Mouse (Mus musculus) natural killer cell, adult 2 months (primary cell): ENCODE data around the gene Rtn4ip1.
A peak's percentile ranks its signal among the peaks of the same experiment; 100 is the strongest.
"Not testable (repeated sequence)": the region's sequence is repeated elsewhere in the genome, so short reads cannot be mapped to it uniquely, and the experiment has no call there.

Experiments
- DNase-seq, 2 experiments: peaks; one replicate each; pipeline ENCODE4 v3.0.0; 2022; ENCODE audit warnings: low spot score in 2 of 2

The Rtn4ip1 gene

GRCm38 (mm10) chr10:43901578-43902194 lies at the start of gene Rtn4ip1, which contains the start of gene Qrsl1:
TSS of gene Rtn4ip1 (plus strand) at chr10:43901807.
TSS of gene Qrsl1 (minus strand) at chr10:43901745.
- DNase-seq: peak; percentile 89 to 92

GRCm38 (mm10) chr10:43851898-43852297 lies 49.7 kb upstream of the Rtn4ip1 start:
- no peak for DNase-seq

GRCm38 (mm10) chr10:43855916-43856315 lies 45.7 kb upstream of the Rtn4ip1 start:
- DNase-seq: no peak

DNA sequence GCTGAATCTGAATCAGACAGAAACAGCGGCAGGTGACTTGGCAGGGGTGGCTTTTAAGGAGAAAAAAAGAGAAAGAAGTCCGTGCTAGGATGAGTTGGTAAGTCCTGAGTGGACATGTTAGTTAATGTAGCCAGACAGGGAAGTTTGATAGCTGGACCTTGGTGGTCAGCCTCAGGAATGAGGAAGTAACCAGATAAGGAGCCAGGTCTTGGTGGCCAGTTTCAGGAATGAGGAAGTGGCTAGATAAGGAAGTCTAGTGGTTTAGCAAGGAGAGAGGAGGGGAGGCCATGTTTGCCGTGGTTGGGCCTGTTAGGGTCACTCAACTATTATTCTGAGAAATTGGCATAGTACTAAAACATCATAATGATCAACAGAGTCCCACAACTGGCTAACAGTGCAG lies 45.3 kb upstream of the Rtn4ip1 start:
- DNase-seq: peak in 1 of 2 experiments; percentile 1

DNA sequence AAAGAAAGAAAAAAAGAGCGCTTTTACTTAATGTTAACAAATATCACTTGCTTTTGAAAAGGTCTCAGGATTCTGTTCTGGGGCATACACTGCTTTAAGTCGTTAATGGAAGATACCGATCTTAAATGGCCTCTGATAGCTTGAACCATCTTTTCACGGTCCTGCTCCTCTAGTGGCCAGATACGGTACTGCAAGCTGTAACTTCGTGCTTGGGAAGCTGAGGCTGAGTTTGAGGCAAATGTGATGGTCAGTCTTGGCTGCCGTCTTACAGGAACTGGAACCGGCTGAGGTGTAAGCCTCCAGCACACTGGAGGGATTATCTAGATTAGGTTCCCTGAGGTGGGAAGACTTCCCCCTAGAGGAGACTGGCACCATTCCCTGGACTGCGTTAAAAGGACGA lies 30.9 kb upstream of the Rtn4ip1 start:
- peak in 1 of 2 experiments; percentile 35 for DNase-seq

GRCm38 (mm10) chr10:43871458-43871857 lies 30.1 kb upstream of the Rtn4ip1 start:
- no peak for DNase-seq

- no peak for DNase-seq
Measured at GRCm38 (mm10) chr10:43887676-43888075, 13.9 kb upstream of the Rtn4ip1 start.

- no peak for DNase-seq
Measured at GRCm38 (mm10) chr10:43888976-43889375, 12.6 kb upstream of the Rtn4ip1 start.

- no peak for DNase-seq
Measured at GRCm38 (mm10) chr10:43892971-43893370, 8.6 kb upstream of the Rtn4ip1 start.

- DNase-seq: no peak
Measured at GRCm38 (mm10) chr10:43896065-43896464, 5.5 kb upstream of the Rtn4ip1 start.

DNA sequence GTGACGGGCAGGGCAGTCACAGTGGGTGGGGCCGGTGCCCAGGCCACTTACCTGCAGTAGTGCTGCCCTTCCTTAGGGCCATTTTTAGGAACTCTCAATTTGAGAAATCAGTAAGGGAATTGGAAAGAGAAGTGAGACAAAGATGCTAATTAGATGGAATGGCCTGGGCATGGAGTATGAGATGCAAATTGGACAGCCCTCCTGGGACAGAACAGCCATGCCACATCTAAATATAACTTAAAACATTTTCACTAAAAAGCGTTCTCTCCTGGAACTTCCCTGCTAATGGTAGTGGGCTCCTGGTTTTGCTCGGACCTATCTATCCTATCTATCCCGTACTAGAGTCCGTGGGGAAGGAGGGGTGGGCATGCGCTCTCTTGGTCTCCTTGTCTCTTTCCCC lies 3.3 kb upstream of the Rtn4ip1 start:
- no peak for DNase-seq

DNA sequence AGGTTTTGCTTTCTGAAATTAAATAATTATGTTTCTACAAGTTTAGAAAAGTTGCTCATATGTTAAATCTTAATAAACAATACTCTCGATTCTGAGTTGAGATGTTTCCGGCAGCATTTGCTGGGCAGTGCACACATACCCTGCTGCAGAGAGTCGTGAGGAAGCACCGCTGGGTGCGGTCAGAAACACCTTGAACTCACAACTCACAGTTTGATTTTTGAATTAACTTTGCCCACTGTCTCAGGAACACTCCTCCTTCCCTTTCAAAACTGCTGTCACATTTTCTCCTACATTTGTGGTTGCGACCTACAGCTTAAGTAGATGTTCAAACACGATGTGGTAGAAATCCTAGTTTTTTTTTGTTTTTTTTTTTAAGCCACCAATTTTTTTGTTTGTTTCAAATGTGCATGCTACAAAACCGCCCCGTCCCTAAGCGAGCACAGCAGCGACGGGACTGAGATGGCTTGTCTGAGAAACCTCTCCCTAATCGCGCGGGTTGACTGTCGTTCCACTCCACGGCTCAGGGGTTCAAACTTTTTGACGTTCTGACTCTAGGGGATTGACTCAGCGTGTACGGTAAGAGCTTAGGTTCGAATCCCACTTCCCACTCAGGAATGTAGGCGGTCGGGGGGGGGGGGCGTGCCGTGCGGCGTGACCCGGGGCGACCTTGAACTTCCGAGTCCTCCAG lies 580 bp upstream of the Rtn4ip1 start:
- DNase-seq: no peak

DNA sequence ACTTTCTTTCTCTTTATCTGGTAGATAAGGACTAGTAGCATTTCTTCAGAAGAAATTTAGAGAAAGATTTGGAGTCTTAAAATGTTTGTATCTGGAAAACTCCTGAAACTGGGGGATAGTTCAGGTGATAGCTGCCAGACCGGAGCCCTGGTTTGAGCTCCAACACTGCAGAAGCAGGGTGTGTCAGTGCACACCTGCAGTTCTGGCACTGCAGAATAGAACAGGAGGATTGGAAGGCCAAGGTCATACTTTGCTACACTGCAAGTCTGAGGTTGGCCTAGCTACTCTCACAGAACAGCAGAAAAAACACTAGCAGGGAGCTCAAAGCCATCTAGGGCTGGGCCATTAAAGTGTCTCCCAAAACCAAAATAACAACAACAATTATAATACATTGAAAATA lies 3.0 kb downstream of the Rtn4ip1 start:
- no peak for DNase-seq

DNA sequence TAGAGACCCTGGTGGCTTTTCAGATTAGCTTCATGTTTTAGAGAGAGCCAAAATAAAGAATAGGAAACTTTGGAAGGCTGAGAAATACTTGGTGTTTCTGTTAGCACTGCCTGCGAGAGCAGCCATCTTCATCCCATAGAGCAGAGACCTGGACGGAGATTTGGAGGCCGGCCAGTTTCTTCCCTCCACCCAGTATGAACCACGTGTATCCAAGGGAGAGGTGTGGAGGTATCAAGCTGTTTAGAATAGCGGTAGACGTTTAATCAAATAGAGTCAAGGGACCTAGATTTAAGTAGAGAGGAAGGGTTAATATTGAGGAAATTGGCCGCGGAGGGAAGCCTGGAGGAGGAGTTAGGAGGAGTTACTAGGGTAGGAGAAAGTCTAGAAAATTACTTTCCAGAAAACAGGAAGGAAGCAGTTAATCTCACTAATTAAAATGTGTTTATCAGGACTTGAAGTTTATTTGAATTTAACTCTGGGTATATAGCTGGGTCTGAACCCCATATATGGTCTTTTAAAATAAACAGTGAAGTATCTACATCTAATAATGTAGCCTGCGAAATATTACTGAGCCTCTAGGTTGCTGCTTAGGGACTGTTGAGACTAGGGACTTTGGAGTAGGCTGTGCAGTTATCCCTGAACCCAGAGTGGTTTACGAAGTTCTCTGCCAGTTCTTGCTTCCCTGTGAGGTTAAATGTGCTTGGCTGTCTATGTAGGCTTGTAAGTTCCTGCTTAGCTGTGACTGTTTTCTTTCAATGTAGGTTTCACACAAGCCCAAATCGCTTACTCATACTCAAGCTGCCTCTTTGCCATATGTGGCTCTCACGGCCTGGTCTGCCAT lies 8.6 kb downstream of the Rtn4ip1 start:
- no peak for DNase-seq

DNA sequence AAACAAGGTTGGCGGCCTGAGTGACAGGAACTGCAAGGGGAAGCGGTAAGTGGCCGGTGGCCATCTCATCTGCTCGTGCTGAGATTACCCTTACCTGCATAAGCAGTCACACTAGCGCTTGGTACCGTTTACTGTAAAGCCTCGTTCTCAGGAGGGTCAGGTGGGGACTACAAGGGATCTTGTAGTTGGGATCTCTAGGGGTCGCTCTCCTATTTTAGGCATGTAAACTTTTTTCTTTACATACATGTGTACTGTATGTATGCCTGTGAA lies 9.2 kb downstream of the Rtn4ip1 start:
- DNase-seq: no peak

GRCm38 (mm10) chr10:43912236-43912635 lies 10.6 kb downstream of the Rtn4ip1 start:
- no peak for DNase-seq

GRCm38 (mm10) chr10:43916181-43916580 lies 14.6 kb downstream of the Rtn4ip1 start:
- DNase-seq: no peak

DNA sequence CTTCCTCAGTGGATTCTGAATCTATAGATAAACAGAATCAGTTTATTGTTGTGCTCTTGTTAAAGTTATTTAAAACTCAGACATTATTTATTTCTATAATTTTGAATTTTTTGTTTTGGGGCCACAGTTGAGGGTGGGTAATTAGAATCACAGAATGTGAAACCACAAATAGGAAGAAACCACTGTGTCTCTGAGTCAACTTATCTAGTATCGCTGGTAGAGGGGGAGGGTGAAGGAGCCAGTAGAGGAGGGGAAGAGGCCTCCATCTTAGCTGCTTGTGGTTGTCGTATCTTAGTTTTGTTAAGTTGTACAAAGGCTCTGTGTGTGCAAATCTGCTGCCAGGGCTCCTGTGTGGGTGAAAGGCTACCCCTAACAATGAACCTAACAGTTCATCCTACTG lies 15.1 kb downstream of the Rtn4ip1 start:
- DNase-seq: no peak

DNA sequence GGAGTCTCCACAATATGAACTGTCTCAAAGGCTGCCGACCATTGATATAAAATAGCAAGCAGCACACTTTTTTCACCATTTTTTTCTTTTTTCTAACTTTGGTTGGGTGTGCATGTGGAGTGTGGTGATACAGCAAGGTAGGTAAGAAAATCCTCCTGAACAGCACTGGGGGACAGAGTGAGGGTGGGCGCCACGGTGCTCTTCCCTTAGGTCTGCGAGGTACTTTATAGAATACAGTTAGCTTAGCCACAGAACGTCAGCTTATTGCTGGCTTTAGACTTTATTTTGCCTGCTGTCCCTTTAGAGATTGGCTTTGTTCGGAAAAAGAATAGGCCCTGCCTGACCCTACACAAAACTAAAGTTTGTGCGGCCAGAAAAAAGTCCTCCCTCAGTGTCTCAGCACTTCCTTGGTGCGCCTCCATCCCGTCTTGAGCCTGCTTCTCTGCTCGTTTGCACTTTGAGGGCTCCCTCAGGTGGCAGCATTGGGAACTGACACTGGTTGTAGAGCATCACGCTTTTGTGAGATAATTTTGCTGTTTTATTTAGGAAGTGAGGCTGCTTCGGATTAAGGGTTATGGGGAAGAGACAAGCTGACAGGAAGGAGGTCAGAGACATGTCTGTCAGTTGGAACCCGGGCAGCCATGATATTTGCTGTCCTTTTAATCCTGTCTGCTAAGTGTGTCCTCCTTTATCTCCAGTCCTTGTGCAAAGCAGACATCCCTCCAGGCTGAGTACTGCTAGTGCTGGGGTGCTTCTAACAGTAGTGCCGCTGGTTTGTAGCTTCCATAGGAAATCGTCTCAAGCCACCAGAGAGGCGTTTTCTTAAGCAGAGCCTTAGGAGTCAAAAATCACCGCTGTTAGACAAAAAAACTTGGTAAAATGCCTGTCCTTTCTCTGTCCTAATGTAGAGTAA lies 17.3 kb downstream of the Rtn4ip1 start:
- peak; percentile 35 to 79 for DNase-seq

DNA sequence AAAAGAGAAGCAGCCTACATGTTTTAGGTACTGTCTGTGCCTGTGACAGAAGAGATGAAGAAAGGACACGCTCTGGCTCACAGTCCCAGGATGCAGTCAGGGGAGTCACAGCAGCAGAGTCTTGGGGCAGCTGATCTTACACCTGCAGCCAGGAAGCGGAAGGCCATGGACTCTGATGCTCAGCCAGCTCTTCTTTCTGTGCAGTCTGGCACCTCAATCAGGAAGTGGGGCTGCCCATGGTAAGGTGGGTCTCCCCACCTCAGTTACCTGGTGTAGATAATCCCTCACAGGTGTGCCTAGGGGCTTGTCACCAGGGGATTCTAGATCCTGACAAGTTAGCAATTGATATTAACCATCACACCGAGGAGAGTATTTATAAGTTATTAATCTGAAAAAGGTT lies 21.5 kb downstream of the Rtn4ip1 start:
- DNase-seq: no peak

DNA sequence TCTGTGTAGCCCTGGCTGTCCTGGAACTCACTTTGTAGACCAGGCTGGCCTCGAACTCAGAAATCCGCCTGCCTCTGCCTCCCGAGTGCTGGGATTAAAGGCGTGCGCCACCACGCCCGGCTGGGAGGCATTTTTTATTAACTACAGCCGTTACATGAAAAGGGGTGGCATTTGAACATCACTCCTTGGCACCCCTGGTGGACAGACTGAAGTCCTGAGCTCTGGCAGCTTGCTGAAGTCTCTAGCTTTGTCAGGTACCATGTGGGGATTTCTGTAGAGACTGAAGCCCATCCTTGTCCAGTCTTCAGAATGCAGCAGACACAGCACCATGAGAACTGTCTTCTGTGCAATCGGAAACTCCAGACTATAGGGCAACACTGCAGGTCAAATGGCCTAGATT lies 24.2 kb downstream of the Rtn4ip1 start:
- DNase-seq: not testable (repeated sequence)

DNA sequence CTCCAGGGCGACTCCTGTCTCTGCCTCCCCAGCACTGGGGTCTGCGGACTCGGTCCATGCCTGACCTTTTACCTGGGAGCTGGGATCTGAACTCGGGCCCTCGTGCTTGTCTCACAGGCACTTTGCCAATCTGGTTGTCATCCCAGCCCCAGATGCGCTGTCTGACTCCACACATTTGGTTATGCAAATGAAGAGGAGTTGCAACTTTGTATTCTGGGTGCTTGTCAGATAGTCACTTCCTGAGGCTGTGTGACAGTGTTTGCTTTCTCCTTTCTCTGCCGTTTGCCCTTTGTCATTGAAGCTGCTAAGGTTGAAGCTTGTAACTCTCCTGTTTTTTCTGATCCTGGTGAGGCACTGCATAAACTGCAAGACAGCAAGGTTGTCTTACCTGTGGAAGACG lies 26.1 kb downstream of the Rtn4ip1 start:
- no peak for DNase-seq
